Mouse (Mus musculus): ENCODE results near the gene Gm8947. TPM values are rescaled to one million over a fixed set of nuclear protein-coding genes. Genes with fewer than 3 reads are reported as not detected.
"Not testable (repeated sequence)": the region's sequence is repeated elsewhere in the genome, so short reads cannot be mapped to it uniquely, and the experiment has no call there.

Gene Gm8947
- polyA plus RNA-seq, 1 experiment from 2014 or later, result not detected

DNA sequence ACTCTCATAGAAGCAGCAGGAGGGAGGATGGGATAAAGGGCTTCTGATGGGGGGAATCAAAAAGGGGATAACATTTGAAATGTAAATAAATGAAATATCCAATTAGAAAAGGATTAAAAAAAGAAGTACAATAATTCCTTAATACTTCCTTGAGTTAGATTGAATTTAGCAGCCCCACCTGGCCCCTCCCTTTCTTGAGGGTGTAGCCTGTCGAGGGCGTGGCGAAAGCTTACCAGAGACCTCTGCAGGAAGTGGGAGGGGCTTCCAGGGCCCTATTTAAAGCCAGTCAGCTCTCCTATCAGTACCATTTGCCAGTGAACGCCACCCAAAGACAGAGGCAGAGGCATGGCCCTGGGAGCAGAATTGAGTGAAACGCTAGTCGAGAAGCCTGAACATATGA is 11.6 kb downstream of the Gm8947 start, which contains the start of gene 3110040M04Rik:
Gene 3110040M04Rik (plus strand): TSS at position 304 of the 400 bp plus-strand sequence.
- not testable (repeated sequence) for H3K4me3 ChIP-seq (ENCODE audit: control insufficient read depth in 1 of 2, insufficient read depth in 1 of 2, low read depth in 1 of 2, low read length in 2 of 2); H3K9me3 ChIP-seq (ENCODE audit: control insufficient read depth, low read length); H3K36me3 ChIP-seq (ENCODE audit: control insufficient read depth, insufficient read depth, low read length); H3K4me1 ChIP-seq (ENCODE audit: control insufficient read depth in 2 of 2, insufficient read depth in 2 of 2, low read length in 2 of 2); H3K9ac ChIP-seq (ENCODE audit: low read length); H3K4me2 ChIP-seq (ENCODE audit: low read length); H3K27ac ChIP-seq (replicated peaks in 1 of 2; ENCODE audit: control insufficient read depth in 1 of 2, insufficient read depth in 1 of 2, low read depth in 2 of 2, low read length in 2 of 2); ATAC-seq (ENCODE audit: insufficient number of reproducible peaks, insufficient read depth, low FRiP score, low read depth); H3K27me3 ChIP-seq (ENCODE audit: control insufficient read depth, insufficient read depth, low read length)
- no CpG with 5 or more reads among the region's 6 CpGs for WGBS

DNA sequence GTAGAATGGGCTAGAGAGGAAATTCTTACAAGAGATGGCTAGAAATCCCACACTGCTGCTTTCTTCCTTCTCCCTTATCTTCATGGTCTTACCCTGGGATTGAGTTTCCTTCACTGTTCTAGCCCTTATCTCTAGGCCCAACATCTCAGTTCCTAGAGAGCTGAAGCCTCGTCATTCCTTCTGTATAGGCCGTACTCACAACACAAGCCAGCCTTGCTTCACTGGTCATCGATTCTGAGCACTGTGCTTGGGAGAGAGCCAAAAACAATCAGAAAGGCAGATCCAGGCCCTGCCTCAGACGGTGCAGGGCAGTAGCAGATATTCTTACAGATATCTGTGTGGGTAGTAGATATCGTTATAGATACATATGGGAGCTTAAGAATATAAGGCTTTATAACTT is 16.3 kb downstream of the Gm8947 start:
- not testable (repeated sequence) for H3K9ac ChIP-seq (ENCODE audit: low read length); H3K36me3 ChIP-seq (ENCODE audit: control insufficient read depth, insufficient read depth, low read length); H3K4me2 ChIP-seq (ENCODE audit: low read length); H3K27ac ChIP-seq (replicated peaks in 1 of 2; ENCODE audit: control insufficient read depth in 1 of 2, insufficient read depth in 1 of 2, low read depth in 2 of 2, low read length in 2 of 2); H3K4me1 ChIP-seq (ENCODE audit: control insufficient read depth in 2 of 2, insufficient read depth in 2 of 2, low read length in 2 of 2); H3K9me3 ChIP-seq (ENCODE audit: control insufficient read depth, low read length); H3K4me3 ChIP-seq (ENCODE audit: control insufficient read depth in 1 of 2, insufficient read depth in 1 of 2, low read depth in 1 of 2, low read length in 2 of 2); H3K27me3 ChIP-seq (ENCODE audit: control insufficient read depth, insufficient read depth, low read length)
- WGBS, result 36% methylated on average over 3 of the region's 5 CpGs
- ATAC-seq (ENCODE audit: insufficient number of reproducible peaks, insufficient read depth, low FRiP score, low read depth), result 0 out of 2 replicates have a peak, but pooled peaks have one; percentile 39

DNA sequence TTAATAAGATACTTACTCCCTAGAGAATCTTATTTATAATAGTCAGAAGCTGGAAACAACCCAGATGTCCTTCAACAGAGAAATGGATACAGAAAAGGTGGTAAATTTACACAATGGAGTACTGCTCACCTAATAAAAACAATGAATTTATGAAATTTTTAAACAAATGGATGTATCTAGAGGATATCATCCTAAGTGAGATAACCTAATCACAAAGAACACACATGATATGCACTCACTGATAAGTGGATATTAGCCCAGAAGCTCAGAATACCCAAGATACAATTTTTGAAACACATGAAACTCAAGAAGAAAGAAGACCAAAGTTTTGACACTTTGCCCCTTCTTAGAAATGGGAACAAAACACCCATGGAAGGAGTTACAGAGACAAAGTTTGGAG is 16.8 kb downstream of the Gm8947 start:
- H3K36me3 ChIP-seq (ENCODE audit: control insufficient read depth, insufficient read depth, low read length); H3K27ac ChIP-seq (replicated peaks in 1 of 2; ENCODE audit: control insufficient read depth in 1 of 2, insufficient read depth in 1 of 2, low read depth in 2 of 2, low read length in 2 of 2); H3K4me3 ChIP-seq (ENCODE audit: control insufficient read depth in 1 of 2, insufficient read depth in 1 of 2, low read depth in 1 of 2, low read length in 2 of 2); H3K27me3 ChIP-seq (ENCODE audit: control insufficient read depth, insufficient read depth, low read length); H3K4me2 ChIP-seq (ENCODE audit: low read length); ATAC-seq (ENCODE audit: insufficient number of reproducible peaks, insufficient read depth, low FRiP score, low read depth); H3K9ac ChIP-seq (ENCODE audit: low read length); H3K9me3 ChIP-seq (ENCODE audit: control insufficient read depth, low read length); H3K4me1 ChIP-seq (ENCODE audit: control insufficient read depth in 2 of 2, insufficient read depth in 2 of 2, low read length in 2 of 2): not testable (repeated sequence)

DNA sequence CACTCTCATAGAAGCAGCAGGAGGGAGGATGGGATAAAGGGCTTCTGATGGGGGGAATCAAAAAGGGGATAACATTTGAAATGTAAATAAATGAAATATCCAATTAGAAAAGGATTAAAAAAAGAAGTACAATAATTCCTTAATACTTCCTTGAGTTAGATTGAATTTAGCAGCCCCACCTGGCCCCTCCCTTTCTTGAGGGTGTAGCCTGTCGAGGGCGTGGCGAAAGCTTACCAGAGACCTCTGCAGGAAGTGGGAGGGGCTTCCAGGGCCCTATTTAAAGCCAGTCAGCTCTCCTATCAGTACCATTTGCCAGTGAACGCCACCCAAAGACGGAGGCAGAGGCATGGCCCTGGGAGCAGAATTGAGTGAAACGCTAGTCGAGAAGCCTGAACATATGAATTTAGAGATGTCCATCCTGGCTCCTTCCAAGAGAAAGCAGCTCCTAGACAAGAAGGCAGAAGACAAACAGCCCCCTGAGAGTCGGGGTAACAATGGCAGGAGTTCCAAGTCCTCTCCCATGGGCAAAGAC is 17.7 kb downstream of the Gm8947 start, which contains the start of gene Gm47996:
Gene Gm47996 (plus strand): TSS at position 308 of the 532 bp plus-strand sequence.
- not testable (repeated sequence) for H3K27me3 ChIP-seq (ENCODE audit: control insufficient read depth, insufficient read depth, low read length); H3K4me2 ChIP-seq (ENCODE audit: low read length); ATAC-seq (ENCODE audit: insufficient number of reproducible peaks, insufficient read depth, low FRiP score, low read depth); H3K9me3 ChIP-seq (ENCODE audit: control insufficient read depth, low read length); H3K4me1 ChIP-seq (ENCODE audit: control insufficient read depth in 2 of 2, insufficient read depth in 2 of 2, low read length in 2 of 2); H3K27ac ChIP-seq (replicated peaks in 1 of 2; ENCODE audit: control insufficient read depth in 1 of 2, insufficient read depth in 1 of 2, low read depth in 2 of 2, low read length in 2 of 2); H3K4me3 ChIP-seq (ENCODE audit: control insufficient read depth in 1 of 2, insufficient read depth in 1 of 2, low read depth in 1 of 2, low read length in 2 of 2); H3K9ac ChIP-seq (ENCODE audit: low read length); H3K36me3 ChIP-seq (ENCODE audit: control insufficient read depth, insufficient read depth, low read length)
- 84% methylated on average over 4 of the region's 8 CpGs for WGBS

DNA sequence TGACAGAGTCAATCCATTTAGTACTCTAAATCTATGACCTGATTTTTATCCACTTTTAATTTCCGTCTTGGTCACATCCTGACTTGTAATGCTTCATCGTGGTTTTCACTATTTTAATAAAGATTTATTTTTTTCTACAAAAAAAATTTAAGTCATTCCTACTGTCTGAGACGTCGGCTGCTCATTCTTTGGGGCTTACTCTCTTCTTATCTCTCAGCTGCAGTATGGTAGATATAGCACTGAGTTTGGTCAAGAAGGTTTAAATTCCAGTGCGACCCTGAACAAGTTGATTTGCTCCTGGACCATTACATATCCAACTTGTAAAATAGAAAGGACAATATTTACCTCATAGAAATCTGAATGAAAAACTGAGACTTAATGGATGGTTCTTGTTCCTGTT is 19.5 kb downstream of the Gm8947 start:
- not testable (repeated sequence) for H3K4me2 ChIP-seq (ENCODE audit: low read length); H3K9me3 ChIP-seq (ENCODE audit: control insufficient read depth, low read length); H3K27me3 ChIP-seq (ENCODE audit: control insufficient read depth, insufficient read depth, low read length); H3K36me3 ChIP-seq (ENCODE audit: control insufficient read depth, insufficient read depth, low read length); H3K27ac ChIP-seq (replicated peaks in 1 of 2; ENCODE audit: control insufficient read depth in 1 of 2, insufficient read depth in 1 of 2, low read depth in 2 of 2, low read length in 2 of 2); H3K9ac ChIP-seq (ENCODE audit: low read length); H3K4me3 ChIP-seq (ENCODE audit: control insufficient read depth in 1 of 2, insufficient read depth in 1 of 2, low read depth in 1 of 2, low read length in 2 of 2); H3K4me1 ChIP-seq (ENCODE audit: control insufficient read depth in 2 of 2, insufficient read depth in 2 of 2, low read length in 2 of 2); ATAC-seq (ENCODE audit: insufficient number of reproducible peaks, insufficient read depth, low FRiP score, low read depth)
- WGBS, result 59% methylated on average over 5 of the region's 5 CpGs

DNA sequence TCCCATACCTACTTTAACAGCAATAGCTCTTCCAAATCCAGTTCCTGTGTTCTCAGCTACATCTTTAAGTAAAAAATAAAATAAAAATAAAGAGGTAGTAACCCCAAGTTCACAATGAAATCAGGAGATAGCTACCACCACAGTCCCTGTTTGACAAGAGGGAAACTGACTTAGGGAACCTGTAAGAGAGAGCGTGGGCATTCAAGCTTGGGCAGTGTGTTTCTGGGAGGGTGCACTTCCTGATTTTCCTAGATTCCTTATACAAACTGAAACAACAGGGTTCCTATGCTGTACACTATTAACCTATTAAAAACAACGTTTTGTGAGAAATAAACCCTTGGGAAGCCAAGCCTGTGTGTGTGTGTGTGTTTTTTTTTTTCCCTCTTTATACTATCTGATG is 22.7 kb downstream of the Gm8947 start:
- Histone ChIP-seq H3K4me3 (ENCODE audit: control insufficient read depth in 1 of 2, insufficient read depth in 1 of 2, low read depth in 1 of 2, low read length in 2 of 2) (no peak overlapping the region), H3K9me3 (ENCODE audit: control insufficient read depth, low read length) (no peaks in the 10 kb centered on the region), H3K9ac (ENCODE audit: low read length) (no peak overlapping the region), H3K4me1 (ENCODE audit: control insufficient read depth in 2 of 2, insufficient read depth in 2 of 2, low read length in 2 of 2) (peaks cover 0 to 5% of the 10 kb centered on the region in 2 experiments; a peak in 3 of 4 replicates), H3K27me3 (ENCODE audit: control insufficient read depth, insufficient read depth, low read length) (no peaks in the 10 kb centered on the region), H3K36me3 (ENCODE audit: control insufficient read depth, insufficient read depth, low read length) (no peaks in the 10 kb centered on the region), H3K4me2 (ENCODE audit: low read length) (no peak overlapping the region), H3K27ac (replicated peaks in 1 of 2; ENCODE audit: control insufficient read depth in 1 of 2, insufficient read depth in 1 of 2, low read depth in 2 of 2, low read length in 2 of 2) (no peak overlapping the region)
- 79% methylated on average over 2 of the region's 2 CpGs for WGBS
- no peak for ATAC-seq (ENCODE audit: insufficient number of reproducible peaks, insufficient read depth, low FRiP score, low read depth)

DNA sequence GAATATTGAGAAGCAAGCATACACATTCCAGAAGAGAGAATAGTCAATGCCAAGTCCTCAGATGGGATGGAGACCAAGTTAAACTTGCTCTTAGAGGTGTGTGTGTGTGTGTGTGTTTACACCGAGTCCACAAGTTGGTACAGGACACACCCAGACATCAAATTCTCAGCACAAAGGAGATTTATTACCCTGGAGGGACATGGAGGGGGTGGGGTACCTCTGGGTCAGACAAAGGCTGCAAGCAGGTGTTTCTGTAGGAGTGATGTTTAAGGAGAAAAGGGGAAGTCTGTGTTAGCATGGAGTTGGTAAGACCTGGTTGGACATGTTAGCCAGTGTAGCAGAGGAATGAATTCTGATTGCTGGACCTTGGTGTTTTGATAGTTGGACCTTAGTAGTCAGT is 23.8 kb downstream of the Gm8947 start:
- Histone ChIP-seq H3K4me3 (ENCODE audit: control insufficient read depth in 1 of 2, insufficient read depth in 1 of 2, low read depth in 1 of 2, low read length in 2 of 2) (no peak overlapping the region), H3K4me1 (ENCODE audit: control insufficient read depth in 2 of 2, insufficient read depth in 2 of 2, low read length in 2 of 2) (peaks cover 0 to 5% of the 10 kb centered on the region in 2 experiments; a peak in 3 of 4 replicates), H3K27ac (replicated peaks in 1 of 2; ENCODE audit: control insufficient read depth in 1 of 2, insufficient read depth in 1 of 2, low read depth in 2 of 2, low read length in 2 of 2) (no peak overlapping the region), H3K9ac (ENCODE audit: low read length) (no peak overlapping the region), H3K27me3 (ENCODE audit: control insufficient read depth, insufficient read depth, low read length) (no peaks in the 10 kb centered on the region), H3K9me3 (ENCODE audit: control insufficient read depth, low read length) (no peaks in the 10 kb centered on the region), H3K36me3 (ENCODE audit: control insufficient read depth, insufficient read depth, low read length) (no peaks in the 10 kb centered on the region), H3K4me2 (ENCODE audit: low read length) (no peak overlapping the region)
- WGBS, result 80% methylated on average over 1 of the region's 1 CpGs
- no peak for ATAC-seq (ENCODE audit: insufficient number of reproducible peaks, insufficient read depth, low FRiP score, low read depth)

DNA sequence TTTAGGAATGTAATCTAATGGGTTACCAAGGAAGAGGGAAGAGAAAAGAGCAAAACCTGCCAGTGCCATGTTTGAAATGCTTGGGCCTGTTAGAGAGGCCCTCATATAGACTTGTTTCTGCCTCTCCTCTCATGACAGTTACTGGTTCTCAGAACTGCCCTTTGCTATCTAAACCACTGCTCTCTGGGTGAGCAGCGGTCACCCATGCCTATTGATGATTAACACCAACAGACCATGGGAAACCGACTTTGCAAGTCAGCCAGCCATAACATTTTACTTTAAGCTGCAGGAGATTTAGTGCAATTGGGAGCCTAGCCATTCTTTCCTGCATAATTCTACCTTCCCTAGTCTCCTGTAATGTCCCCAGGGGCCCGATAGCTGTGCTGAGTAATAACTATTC is 24.2 kb downstream of the Gm8947 start:
- H3K4me3 ChIP-seq (ENCODE audit: control insufficient read depth in 1 of 2, insufficient read depth in 1 of 2, low read depth in 1 of 2, low read length in 2 of 2), result no peak overlapping the region
- no peak overlapping the region for H3K9ac ChIP-seq (ENCODE audit: low read length)
- no peak overlapping the region for H3K27ac ChIP-seq (replicated peaks in 1 of 2; ENCODE audit: control insufficient read depth in 1 of 2, insufficient read depth in 1 of 2, low read depth in 2 of 2, low read length in 2 of 2)
- peaks cover 0 to 5% of the 10 kb centered on the region in 2 experiments; a peak in 3 of 4 replicates for H3K4me1 ChIP-seq (ENCODE audit: control insufficient read depth in 2 of 2, insufficient read depth in 2 of 2, low read length in 2 of 2)
- 77% methylated on average over 3 of the region's 3 CpGs for WGBS
- H3K4me2 ChIP-seq (ENCODE audit: low read length), result no peak overlapping the region
- no peaks in the 10 kb centered on the region for H3K27me3 ChIP-seq (ENCODE audit: control insufficient read depth, insufficient read depth, low read length)
- no peaks in the 10 kb centered on the region for H3K36me3 ChIP-seq (ENCODE audit: control insufficient read depth, insufficient read depth, low read length)
- ATAC-seq (ENCODE audit: insufficient number of reproducible peaks, insufficient read depth, low FRiP score, low read depth), result no peak
- H3K9me3 ChIP-seq (ENCODE audit: control insufficient read depth, low read length), result no peaks in the 10 kb centered on the region

All from heart, embryonic 14.5 days (tissue).